Mouse (Mus musculus) heart, postnatal 4 days (tissue): ENCODE measurements around the gene Fam107b. TPM values are rescaled to one million over a fixed set of nuclear protein-coding genes. Genes with fewer than 3 reads are reported as not detected.

Experiments
- DNase-seq: peaks from one replicate; pipeline ENCODE4 v3.0.0; 2021
- total RNA-seq, 2 experiments: library from RNA; stranded (reverse); gene quantifications; 2 replicates each; pipeline ENCODE4 v1.2.3; 2021

Gene Fam107b
- 10 to 100 TPM; 24.3 to 32.0 TPM for total RNA-seq

- DNase-seq: no peak
These were observed at the start of gene Fam107b for GRCm38 (mm10) chr2:3570186-3570585. TSS of gene Fam107b (plus strand) at chr2:3570488.

- DNase-seq: no peak
These were observed 47.7 kb upstream of the Fam107b start for GRCm38 (mm10) chr2:3522558-3522957.

DNA sequence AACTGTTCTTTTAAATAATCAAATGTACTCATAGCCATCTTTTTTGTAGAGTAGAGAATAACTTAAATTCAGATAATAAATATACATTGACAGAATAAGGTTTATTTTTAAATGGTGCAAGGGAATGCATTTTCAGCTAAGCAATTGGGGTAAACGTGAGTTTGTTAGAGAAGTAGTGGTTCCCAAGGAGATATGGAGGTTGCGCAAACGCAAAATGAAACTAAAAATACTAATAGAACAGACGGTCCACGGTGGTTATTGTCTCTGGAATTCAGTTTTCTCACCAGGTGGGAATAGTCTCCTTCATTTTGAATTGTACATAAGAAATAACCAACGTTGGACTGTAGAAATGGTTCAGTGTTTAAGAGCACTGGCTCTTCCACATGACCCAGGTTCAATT, 44.0 kb upstream of the Fam107b start:
- DNase-seq: no peak

- DNase-seq: no peak
These were observed 28.8 kb upstream of the Fam107b start for GRCm38 (mm10) chr2:3541307-3542079.

DNA sequence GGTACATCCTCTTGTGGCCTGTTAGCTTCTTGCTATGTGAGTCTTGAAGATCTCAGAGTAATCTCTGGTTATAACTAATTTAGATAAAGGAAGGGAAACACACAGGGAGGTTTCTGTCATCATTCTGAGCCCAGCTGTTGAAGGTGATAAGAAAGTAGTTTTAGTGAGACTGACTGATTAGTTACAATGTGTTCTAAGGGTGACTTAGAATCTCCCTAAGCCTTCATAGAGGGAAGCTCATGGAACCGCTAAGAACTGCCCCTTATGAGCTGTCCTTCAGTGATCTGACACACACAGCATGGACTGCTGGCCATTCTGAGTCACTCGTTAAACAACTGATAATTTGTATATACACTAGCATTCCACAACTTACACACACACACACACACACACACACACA, 24.2 kb upstream of the Fam107b start:
- DNase-seq: no peak

DNA sequence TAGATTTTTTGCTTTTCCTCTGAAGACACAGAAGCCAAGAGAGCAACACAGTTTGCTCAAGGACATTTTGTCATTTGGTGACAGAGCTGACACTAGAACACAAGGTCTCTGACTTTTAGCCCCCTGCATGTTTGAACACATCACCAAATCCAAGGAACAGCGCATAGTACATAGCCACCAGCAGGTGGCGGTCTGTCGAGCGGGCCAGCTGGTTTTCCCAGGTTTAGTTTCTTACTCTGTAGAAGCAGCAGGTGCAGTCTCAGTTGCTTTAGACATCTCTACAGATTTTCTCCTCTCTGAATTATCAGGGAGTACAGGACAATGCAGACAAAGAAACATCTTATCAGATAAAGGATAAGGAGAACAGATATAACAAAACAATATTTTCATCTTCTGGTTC, 23.7 kb upstream of the Fam107b start:
- peak; percentile 63 for DNase-seq

- DNase-seq: no peak
These were observed 318 bp downstream of the Fam107b start for GRCm38 (mm10) chr2:3570606-3571005.

GRCm38 (mm10) chr2:3573883-3574282, 3.6 kb downstream of the Fam107b start:
- DNase-seq: no peak

DNA sequence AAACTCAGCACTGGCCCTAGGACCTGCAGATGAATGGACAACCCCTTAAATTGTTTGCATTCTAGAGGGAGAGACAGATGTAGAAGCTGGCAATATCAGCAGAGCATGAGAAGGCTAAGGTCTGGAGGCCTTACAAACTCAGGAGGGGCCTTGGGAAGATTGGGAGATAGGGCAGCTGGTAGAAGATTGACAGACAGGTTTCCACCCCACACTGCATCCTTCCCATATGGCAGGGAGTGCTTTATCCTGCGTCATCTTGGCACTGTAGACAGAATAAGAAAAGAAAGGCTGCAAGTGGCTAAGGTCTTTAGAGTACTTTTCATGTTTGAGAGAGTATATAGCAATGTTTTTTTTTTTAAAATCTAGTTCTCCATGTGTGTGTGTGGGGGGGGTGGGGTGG, 4.9 kb downstream of the Fam107b start:
- no peak for DNase-seq

GRCm38 (mm10) chr2:3576346-3576745, 6.1 kb downstream of the Fam107b start:
- no peak for DNase-seq

- no peak for DNase-seq
These were observed 6.9 kb downstream of the Fam107b start for GRCm38 (mm10) chr2:3577216-3577615.

DNA sequence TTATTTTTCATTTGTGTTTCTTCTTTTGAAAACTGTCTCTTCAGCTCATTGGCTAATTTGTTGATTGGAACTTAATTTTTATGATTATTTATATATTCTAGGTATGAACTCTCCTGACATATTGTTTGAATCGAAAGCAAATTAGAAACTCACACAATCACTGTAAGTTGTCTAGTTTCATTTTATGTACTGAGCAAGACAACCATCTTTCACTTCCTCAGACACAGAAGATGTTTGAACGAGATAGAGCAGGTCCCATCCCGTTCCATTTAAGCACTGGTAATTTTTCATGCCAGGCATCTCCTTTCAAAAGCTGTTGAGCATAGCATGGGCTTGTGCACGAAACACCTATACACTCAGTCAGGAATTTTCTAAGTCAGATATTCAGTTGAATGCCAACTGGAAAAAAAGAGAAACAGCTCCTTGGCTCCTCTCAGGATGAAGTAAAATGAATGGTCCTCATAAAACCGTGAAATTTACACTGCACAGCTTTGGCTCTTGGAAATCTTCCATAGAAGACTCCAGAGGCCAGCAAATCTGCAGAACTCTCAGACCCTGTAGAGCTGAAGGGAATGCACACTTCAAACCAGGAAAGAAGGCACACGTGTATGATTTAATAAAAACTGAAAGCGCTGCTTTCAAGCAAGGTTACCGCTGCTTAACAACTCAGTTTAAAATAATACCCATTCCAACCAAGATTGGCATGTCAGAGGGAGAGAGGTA, 8.1 kb downstream of the Fam107b start:
- no peak for DNase-seq

DNA sequence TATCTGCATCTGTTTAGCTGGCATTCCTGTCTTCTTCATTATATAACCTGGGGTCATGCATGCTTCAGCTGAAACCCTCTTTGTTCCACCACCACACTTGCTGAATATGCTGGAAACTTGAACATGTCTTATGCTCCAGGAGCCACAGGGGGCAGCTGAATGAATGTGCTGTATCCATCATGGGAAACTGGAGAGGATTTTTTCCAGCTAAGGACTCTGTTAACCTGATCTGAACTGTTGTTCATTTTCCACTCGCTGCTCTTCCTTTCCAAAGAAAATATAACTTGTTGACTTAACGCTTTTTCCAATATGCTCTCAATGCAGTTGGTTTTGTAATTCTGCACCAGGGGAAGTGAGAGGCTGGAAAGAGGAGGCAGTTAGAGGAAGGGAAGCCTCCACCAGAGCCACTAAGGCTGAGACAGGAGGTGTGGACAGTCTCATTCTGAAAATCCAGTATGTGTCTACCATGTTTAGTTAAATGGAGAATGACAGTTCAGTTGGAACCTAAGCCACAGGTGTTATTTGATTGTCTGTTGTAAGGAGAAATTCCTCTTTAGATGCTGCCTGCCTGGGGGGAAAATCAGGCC, 9.1 kb downstream of the Fam107b start:
- no peak for DNase-seq

- no peak for DNase-seq
These were observed 12.5 kb downstream of the Fam107b start for GRCm38 (mm10) chr2:3582830-3583229.

- no peak for DNase-seq
These were observed 15.0 kb downstream of the Fam107b start for GRCm38 (mm10) chr2:3585231-3585783.

- no peak for DNase-seq
These were observed 20.0 kb downstream of the Fam107b start for GRCm38 (mm10) chr2:3590086-3590915.

GRCm38 (mm10) chr2:3590916-3591197, 20.6 kb downstream of the Fam107b start:
- no peak for DNase-seq

- no peak for DNase-seq
These were observed 24.5 kb downstream of the Fam107b start for GRCm38 (mm10) chr2:3594663-3595318.

DNA sequence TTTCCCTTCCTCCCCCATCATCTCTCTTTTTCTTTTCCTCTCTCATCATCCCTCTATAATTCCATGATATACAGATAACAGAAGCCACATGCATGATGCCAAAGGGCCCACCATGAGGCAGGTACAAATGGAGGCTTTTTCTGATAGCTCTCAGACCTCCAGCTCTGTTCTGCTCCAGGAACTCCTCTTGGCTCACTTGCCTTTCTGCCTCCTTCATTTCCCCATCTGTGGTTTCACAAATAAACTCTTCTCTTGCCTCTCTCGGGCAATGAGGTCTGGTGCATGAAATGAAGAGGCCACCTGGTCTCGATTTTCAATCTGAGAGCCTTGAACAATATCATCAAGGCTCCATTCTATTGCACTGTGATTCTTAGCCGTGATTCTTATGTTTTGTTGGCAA, 30.1 kb downstream of the Fam107b start:
- DNase-seq: no peak

DNA sequence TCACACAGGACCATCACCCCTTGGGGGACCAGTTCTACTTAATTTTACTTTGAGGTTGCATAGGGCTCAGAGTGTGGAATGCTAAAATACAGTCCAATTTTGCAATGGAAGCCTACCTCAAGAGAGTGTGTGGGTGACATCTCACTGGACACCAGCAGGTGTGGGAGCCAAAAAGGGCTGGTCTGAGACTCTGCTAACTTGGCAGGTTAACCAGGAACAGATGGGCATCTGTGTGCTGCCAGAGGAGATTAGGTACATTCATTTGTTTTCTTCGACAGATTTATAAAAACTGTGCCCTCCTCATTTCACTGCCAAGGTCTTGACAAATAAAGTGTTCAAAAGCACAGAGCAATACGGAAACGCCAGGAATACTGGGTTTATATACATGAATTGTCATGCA, 32.3 kb downstream of the Fam107b start:
- DNase-seq: no peak

DNA sequence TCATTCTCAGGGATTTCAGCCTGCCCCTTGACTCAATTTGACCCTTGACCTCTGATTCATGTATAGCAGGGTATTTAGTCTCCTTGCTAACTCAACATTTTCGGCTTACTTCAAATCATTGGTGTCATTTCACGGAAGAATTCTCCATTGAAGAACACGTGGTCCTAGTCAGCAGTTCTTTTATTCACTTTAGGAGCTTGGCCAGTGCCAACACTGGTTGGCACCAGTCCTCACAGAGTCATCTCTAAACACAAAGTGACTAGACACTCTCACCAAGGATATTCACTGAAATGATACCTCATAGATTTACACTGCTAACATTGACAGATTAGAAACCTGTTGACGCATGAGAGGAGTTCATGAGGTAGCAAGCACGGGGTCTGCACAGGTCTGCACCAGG, 32.9 kb downstream of the Fam107b start:
- DNase-seq: no peak
